In the genomic region with DNA sequence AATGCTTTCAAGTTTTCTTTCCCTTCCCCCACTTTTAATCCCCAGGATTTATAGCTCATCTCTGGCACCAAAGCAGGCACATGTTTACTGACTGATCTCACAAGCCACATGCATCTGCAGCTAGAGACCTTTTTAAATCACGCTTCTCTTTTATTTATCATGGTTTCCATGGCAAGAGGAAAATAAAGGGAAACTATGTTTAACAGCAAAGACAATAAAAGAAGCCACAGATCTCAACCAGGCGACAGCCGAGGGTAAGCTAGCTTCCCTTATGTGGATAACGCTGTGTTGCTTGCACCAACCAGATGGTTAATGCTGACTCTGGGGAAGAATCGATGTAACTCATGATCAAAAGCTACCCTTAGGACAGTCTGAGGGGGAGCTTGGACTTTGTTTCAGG, we compare ENCODE assay signal across 12 mouse cellular contexts.
DNase-seq lines count a peak whose midpoint lies in the region; ATAC-seq and TF ChIP-seq lines count a peak whose summit lies in the region.
"Had no signal": no experiment of that assay in that cellular context is flagged by ENCODE, and none has a peak within 500 bp of the region (broad histone marks: within the 10 kb centered on the region; RNA-seq: fewer than 3 reads in every experiment).

No protein-coding gene starts in this region.

- WGBS in intestine, embryonic 15.5 days, result 27% methylated on average over 5 of the region's 5 CpGs
- whole genome bisulfite sequencing in intestine, embryonic 16.5 days, result 24% methylated on average over 5 of the region's 5 CpGs
- 12% methylated on average over 5 of the region's 5 CpGs for WGBS in hindbrain, embryonic 14.5 days

- no peaks in the 10 kb centered on the region for H3K9me3 ChIP-seq in intestine, embryonic 15.5 days
- H3K9me3 ChIP-seq in intestine, embryonic 16.5 days (ENCODE audit: control insufficient read depth, low read length), result no peaks in the 10 kb centered on the region
- H3K9me3 ChIP-seq in hindbrain, embryonic 14.5 days (ENCODE audit: control insufficient read depth, low read length), result no peaks in the 10 kb centered on the region
- H3K9me3 ChIP-seq: forebrain, embryonic 12.5 days had no signal

- H3K36me3 ChIP-seq in intestine, embryonic 15.5 days, result no peaks in the 10 kb centered on the region
- H3K36me3 ChIP-seq in intestine, embryonic 16.5 days (ENCODE audit: control insufficient read depth, insufficient read depth, low read length), result no peaks in the 10 kb centered on the region
- H3K36me3 ChIP-seq in hindbrain, embryonic 14.5 days (replicated peaks; ENCODE audit: control insufficient read depth, insufficient read depth), result no peaks in the 10 kb centered on the region
- H3K36me3 ChIP-seq: forebrain, embryonic 12.5 days had no signal

- no peak overlapping the region for H3K4me3 ChIP-seq in intestine, embryonic 15.5 days (replicated peaks)
- no peak overlapping the region for H3K4me3 ChIP-seq in intestine, embryonic 16.5 days (ENCODE audit: low read length)
- no peak overlapping the region for H3K4me3 ChIP-seq in cortical plate, adult 2 months (ENCODE audit: insufficient read depth, low read length)
- H3K4me3 ChIP-seq in hindbrain, embryonic 14.5 days (replicated peaks; ENCODE audit: low read length), result no peak overlapping the region
- H3K4me3 ChIP-seq: forebrain, embryonic 12.5 days; heart, adult 2 months had no signal

- no peak for ATAC-seq in intestine, embryonic 15.5 days
- no peak for ATAC-seq in intestine, embryonic 16.5 days
- no peak for ATAC-seq in hindbrain, embryonic 14.5 days (ENCODE audit: low FRiP score)

- TF ChIP-seq POLR2A in cortical plate, adult 2 months (IDR thresholded peaks at IDR 0.05; ENCODE audit: extremely low read depth, insufficient read depth, low read length), result no peak

- no peak overlapping the region for H3K9ac ChIP-seq in intestine, embryonic 15.5 days
- H3K9ac ChIP-seq in intestine, embryonic 16.5 days (ENCODE audit: low read depth, low read length), result no peak overlapping the region
- H3K9ac ChIP-seq in hindbrain, embryonic 14.5 days, result no peak overlapping the region
- H3K9ac ChIP-seq: forebrain, embryonic 12.5 days had no signal

- H3K27ac ChIP-seq in intestine, embryonic 15.5 days, result 0 out of 2 replicates have a peak overlapping the region, but pooled peaks have one; percentile 18
- H3K27ac ChIP-seq in intestine, embryonic 16.5 days (ENCODE audit: low read length), result no peak overlapping the region
- 0 out of 2 replicates have a peak overlapping the region, but pooled peaks have one; percentile 23 for H3K27ac ChIP-seq in cortical plate, adult 2 months (ENCODE audit: insufficient read depth, low read length)
- H3K27ac ChIP-seq in hindbrain, embryonic 14.5 days, result no peak overlapping the region
- H3K27ac ChIP-seq: forebrain, embryonic 12.5 days; heart, adult 2 months had no signal

- DNase-seq in A20 (ENCODE audit: low read depth, low spot score), result peak; percentile 16
- peak; percentile 54 for DNase-seq in mesoderm, embryonic 11.5 days (ENCODE audit: low read depth, low spot score)
- no peak for DNase-seq in cerebellum, adult 11 months
- no peak for DNase-seq in hindbrain, embryonic 14.5 days (ENCODE audit: low spot score)
- no peak for DNase-seq in layer of hippocampus, adult 11-12 months (ENCODE audit: low spot score)
- DNase-seq: cerebellum, postnatal 14 days; heart, adult 2 months; thymus, postnatal 4 days had no signal

- no peak overlapping the region for H3K4me2 ChIP-seq in intestine, embryonic 15.5 days (replicated peaks)
- no peak overlapping the region for H3K4me2 ChIP-seq in intestine, embryonic 16.5 days (ENCODE audit: low read depth, low read length)
- no peak overlapping the region for H3K4me2 ChIP-seq in hindbrain, embryonic 14.5 days (replicated peaks)
- H3K4me2 ChIP-seq: forebrain, embryonic 12.5 days had no signal

- no peak for TF ChIP-seq CTCF in cortical plate, adult 2 months (IDR thresholded peaks at IDR 0.05; ENCODE audit: extremely low read depth, insufficient read depth, low read length)

- H3K27me3 ChIP-seq in intestine, embryonic 15.5 days (replicated peaks), result no peaks in the 10 kb centered on the region
- H3K27me3 ChIP-seq in intestine, embryonic 16.5 days (replicated peaks; ENCODE audit: control insufficient read depth, insufficient read depth, low read length), result no peaks in the 10 kb centered on the region
- no peaks in the 10 kb centered on the region for H3K27me3 ChIP-seq in hindbrain, embryonic 14.5 days (ENCODE audit: control insufficient read depth, insufficient read depth, low read length)
- H3K27me3 ChIP-seq: forebrain, embryonic 12.5 days had no signal

- H3K4me1 ChIP-seq in intestine, embryonic 15.5 days (replicated peaks), result no peaks in the 10 kb centered on the region
- H3K4me1 ChIP-seq in intestine, embryonic 16.5 days (ENCODE audit: control insufficient read depth, insufficient read depth, low read length), result no peaks in the 10 kb centered on the region
- peaks cover 2% of the 10 kb centered on the region; the same call in 1 of the 2 replicates for H3K4me1 ChIP-seq in cortical plate, adult 2 months (ENCODE audit: control insufficient read depth, insufficient read depth, low read length)
- 0 out of 2 replicates have a peak, but pooled peaks cover 6% of the 10 kb centered on the region for H3K4me1 ChIP-seq in hindbrain, embryonic 14.5 days (replicated peaks; ENCODE audit: control insufficient read depth, insufficient read depth, low read length)

Comparison
In these comparisons a context has a peak if more than half of its experiments do, and no peak if none do; other contexts are left out.
1. H3K27ac ChIP-seq: peak in intestine, embryonic 15.5 days (single experiment) and cortical plate, adult 2 months (single experiment); none in intestine, embryonic 16.5 days (single experiment) and hindbrain, embryonic 14.5 days (single experiment).
2. DNase-seq: peak in A20 (single experiment) and mesoderm, embryonic 11.5 days (single experiment); none in cerebellum, adult 11 months (single experiment), hindbrain, embryonic 14.5 days (single experiment) and layer of hippocampus, adult 11-12 months (single experiment).